Comparison of ENCODE assay signal across 8 mouse cellular contexts in the genomic region with DNA sequence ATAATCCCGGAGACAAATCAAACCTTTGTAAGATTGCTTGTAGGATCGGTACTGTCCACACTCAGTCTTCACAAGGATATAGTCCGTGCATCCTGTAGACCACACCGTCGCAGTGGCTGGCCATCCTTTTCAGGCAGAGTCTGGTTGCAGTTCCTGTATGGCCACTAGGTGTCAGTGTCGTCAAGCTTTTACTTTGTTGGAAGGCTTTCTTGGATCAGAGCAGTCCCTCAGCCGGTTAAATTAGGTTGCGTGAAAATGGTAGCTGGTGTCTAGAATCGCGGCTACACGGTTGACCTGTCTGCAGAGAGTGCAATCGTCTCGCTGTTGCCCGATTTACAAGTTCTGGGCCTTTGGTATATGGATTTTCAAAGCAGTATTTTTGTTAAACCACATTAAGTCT.
A peak's percentile ranks its signal among the peaks of the same experiment; 100 is the strongest.
DNase-seq lines count a peak whose midpoint lies in the region; ATAC-seq lines count a peak whose summit lies in the region.

No protein-coding gene starts in this region.

- H3K4me3 ChIP-seq in hindbrain, embryonic 15.5 days = no peak overlapping the region

- no peaks in the 10 kb centered on the region for H3K27me3 ChIP-seq in hindbrain, embryonic 15.5 days

- no peaks in the 10 kb centered on the region for H3K36me3 ChIP-seq in hindbrain, embryonic 15.5 days

- peak; percentile 82 for DNase-seq in ZHBTc4 (ENCODE audit: low read depth, low spot score)
- DNase-seq in cerebellum, postnatal 36 days = peak; percentile 85 to 96
- peak; percentile 88 to 93 for DNase-seq in frontal cortex, postnatal 36 days (ENCODE audit: low spot score in 2 of 2)
- peak; percentile 66 to 84 for DNase-seq in layer of hippocampus, postnatal 36 days
- peak; percentile 80 for DNase-seq in right cerebral cortex, adult 18-20 months
- peak; percentile 42 for DNase-seq in urinary bladder, postnatal 10 days (ENCODE audit: low spot score)

- 0 out of 2 replicates have a peak overlapping the region, but pooled peaks have one; percentile 28 for H3K4me2 ChIP-seq in hindbrain, embryonic 15.5 days

- H3K4me1 ChIP-seq in hindbrain, embryonic 15.5 days (replicated peaks) = no peaks in the 10 kb centered on the region

- no peak overlapping the region for H3K27ac ChIP-seq in hindbrain, embryonic 15.5 days (replicated peaks)

- WGBS in hindbrain, embryonic 15.5 days = 5% methylated on average over 14 of the region's 14 CpGs

- no peaks in the 10 kb centered on the region for H3K9me3 ChIP-seq in hindbrain, embryonic 15.5 days

- peak; percentile 88 for ATAC-seq in hindbrain, embryonic 15.5 days (ENCODE audit: low FRiP score, low read depth)
- peak; percentile 97 for ATAC-seq in megakaryocyte, adult 5-6 weeks (ENCODE audit: poor library complexity, severe bottlenecking)

- H3K9ac ChIP-seq in hindbrain, embryonic 15.5 days = no peak overlapping the region
